Mouse (Mus musculus) T-cell, adult 2 months (primary cell): Measurements from ENCODE around the gene Capn5.

ENCODE experiments used
- DNase-seq: peaks from one replicate; pipeline ENCODE4 v3.0.0; 2022; ENCODE audit warnings: low spot score

Capn5 gene

DNA sequence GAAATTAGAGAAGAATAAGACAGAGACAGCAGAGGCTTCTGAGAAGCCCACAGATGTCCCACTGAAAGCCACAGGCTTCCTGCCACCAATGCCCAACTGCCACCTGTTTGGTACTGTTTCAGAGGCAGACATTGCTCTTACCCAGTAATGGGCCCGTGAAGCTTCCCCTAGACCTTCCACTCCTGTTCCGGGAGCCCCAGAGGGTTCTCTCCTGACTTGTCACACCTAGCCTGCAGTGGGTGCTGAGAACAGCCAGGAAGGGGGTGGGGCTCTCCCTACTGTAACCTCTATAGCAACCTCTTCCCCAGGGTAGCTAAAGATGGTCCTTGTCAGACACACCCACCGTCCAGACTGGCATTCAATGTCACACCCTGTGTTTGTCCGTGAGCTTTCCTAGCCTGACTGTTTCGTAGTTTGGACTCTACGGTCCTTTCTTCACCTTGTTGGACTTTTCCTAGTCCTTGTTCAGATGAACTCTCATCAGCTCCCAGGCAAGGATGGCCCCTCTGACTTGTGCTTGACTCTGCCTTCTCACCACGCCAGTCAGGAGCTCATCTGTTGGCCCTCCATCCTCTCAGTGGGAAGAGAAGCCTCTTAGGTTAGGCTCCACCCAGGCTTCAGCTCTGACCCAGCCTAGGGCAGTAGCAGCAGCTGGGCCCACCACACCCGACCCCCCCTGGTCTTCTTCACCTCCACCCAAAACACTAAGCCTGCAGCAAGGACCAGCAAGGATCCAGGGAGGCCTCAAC lies 1.6 kb downstream of the Capn5 start:
- no peak for DNase-seq

DNA sequence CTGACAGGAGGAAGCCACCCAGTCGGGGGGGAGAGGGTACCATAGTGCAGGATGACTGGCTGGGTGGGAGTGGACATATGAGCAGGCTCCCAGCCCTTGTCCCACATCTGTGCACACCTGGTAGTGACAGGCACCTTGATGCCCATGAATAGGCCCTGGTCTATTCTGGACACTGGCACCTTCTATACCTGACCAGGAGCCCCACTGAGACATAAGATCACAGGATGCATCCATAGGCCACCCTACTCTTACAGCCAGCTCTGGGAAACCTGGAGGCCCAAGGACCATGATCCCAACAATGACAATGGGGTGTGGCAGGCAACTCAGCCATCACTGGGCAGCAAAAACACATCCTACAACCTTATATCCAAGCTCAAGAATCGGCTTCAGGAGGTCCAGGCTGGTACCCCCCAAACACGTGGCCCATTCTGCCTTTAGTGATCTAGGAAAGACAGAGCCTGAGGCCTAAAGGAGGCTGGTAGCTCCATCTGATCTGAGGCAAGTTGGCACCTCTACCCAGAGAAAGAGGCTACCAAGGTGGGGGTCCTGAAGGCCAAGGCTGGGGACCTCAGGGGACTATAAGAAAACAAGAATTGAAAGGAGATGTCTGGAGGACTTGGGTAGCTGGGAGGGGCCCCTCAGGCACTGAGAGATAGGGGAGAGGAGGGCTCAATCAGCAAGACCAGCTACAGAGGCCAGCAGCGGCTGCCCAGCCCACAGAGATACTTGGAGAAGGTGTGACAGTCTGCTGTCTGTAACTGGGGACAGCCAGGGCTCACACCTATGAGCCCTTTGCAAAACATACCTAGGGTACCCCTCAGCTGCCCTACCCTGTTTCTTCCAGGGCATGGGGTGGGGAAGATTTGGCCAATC lies 3.0 kb downstream of the Capn5 start:
- no peak for DNase-seq

DNA sequence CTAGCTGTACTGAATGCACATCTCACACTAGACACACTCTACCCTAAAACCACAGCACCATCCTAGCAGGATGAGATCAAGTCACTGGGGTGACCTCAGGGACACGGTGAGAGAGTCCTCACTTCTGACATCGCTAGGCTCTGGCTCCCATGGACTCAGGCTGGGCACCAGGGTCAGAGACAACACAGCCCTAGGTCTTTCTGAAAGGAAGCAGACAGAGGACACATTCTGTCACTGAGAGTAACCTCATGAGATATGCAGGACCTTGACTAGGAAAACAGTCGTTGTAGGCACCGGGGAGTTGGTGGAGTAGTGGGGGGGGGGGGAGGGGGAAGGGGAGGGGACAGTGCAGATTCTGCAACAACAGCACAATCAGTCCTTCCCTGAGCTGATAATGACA lies 4.7 kb downstream of the Capn5 start:
- DNase-seq: no peak

DNA sequence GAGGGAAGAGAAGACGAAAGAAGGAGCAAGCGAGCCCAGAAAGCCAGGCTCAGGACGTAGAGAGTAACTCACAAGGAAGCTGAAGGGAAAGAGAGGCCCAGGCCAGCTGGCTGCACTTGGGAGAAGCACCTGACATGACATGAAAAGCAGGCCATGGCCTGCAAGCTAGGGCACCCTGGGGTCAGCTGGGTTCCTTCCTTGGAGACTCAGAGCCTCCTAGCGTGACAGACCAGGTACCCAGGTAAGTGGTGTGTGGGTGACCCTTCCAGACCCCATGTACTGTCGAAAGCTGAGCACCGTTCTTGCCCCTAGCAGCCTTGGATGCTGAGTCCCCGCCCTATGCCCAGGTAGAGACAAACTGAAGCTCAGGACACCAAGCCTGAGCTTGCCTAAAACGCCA lies 5.4 kb downstream of the Capn5 start:
- no peak for DNase-seq

DNA sequence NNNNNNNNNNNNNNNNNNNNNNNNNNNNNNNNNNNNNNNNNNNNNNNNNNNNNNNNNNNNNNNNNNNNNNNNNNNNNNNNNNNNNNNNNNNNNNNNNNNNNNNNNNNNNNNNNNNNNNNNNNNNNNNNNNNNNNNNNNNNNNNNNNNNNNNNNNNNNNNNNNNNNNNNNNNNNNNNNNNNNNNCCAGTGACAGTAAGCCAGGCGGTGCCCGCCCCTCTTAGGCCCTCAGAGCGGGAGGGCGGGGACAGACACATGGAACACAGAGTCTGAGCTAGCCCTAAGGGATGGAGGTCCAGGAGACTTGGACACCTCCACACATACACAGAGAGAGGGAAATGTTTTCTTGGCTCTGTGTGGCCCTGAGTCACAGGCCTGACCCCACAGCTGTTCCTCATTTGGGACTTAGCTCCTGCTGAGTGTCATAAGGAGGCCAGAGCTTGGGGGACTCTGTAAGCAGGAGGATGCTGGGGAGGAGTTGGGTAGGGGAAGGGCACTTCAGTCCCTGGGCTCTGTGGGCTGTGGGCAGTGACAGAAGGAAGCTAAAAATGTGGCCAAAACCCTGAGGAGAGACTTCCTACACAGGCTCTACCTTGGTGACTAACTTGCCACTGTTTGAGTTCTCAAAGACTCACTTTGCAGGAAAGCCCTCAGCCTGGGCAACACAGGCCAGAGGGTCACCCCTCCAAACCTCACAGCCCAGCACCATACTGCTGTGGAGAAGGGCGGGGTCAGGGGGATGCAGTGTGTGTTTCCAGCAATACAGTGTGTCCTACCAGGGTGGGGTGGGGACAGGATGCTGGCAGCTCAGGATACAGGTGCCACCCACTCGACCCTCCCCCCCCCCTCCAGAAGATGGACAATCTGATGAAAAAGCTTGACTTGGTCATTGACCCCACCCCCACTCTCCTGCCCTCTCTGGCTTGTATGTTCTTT lies 6.7 kb downstream of the Capn5 start:
- DNase-seq: no peak

DNA sequence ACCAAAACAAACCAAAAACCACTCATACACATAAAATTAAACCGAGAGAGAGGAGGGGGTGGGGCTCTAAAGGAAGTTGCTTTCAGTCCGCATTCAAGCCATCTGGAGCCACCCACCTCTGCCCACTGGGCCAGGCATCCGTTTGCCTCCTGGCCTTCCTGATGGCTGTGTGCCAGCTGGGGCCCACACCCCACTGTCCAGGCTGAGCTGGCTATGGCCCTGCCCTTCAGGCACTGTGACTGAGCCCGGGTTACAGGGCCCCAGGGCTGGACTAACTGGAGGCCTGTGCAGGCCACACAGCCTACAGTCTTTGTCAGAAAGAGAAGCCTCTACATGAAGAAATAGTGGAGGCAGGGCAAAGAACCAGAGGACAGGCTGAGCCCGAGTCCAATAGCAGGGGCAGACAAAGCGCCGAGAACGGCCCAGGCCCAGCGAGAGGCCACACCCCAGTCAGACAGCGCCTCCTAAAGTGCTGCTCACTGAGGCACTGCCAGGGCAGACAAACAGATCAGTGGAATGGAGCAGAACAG lies 13.0 kb downstream of the Capn5 start:
- DNase-seq: peak; percentile 10

DNA sequence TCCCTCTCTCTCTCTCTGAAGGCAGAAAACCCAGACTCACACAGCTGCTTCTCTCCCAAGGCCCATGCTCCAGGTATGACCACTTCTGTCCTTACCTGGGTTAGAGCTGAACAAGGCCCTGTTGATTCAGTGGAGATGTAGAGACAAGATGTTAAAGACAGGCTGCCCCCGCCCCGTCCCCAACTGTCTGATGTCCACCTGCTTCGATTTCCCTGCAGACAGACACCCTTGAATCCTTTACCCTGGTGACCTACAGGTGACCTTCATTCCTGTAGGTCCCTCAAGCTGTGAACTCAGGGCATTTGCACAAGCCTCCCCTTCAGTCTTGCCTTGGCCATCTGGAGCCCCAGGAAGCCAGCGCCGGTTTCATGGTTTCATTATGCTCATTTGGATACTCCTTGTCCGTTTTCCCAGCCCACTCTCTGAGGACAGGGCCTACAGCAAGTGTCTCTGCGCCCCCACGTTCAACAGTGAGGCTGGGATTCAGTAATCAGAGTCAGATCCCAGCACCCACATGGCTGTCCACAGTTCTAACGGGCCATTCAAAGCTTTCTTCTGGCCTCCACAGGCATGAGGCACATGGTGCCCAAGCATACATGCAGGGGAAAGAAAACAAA lies 13.6 kb downstream of the Capn5 start:
- no peak for DNase-seq

DNA sequence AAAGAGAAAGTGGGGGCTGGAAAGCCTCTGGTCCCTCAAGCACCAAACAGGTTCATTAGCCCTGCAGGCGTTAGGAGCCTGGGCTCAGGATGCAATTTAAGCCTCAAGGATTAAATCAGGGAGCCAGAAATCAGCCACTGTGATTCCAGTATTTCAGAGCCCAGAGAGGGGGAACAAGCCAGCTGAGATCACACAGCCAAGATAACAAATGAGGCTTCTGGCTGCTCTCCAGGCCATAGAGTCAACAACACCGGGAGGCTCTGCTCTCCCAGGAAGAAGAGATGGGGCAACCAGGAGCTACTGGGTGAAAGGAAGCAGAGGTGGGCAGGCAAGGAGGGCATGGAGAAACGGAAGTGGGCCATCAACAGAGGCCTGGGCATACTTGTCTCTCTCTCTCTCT lies 14.4 kb downstream of the Capn5 start:
- no peak for DNase-seq

DNA sequence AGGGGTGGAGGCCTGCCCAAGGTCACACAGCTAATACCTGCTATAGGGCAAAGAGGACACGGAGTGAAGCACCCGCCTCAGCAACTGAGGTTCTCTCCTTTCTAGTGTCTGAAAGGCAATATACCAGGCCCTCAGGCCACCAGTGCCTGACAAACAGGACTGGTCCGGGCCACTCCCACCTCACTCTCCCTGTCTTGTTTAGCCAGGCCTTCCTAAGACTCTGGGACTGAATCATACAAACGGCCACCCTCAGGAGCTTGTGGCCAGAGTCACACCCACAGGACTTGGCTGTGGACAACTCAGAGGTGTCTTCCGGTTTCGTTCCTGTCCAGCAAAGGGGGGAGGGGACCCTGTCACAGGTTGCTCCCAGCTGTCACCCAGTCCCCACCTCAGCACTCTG lies 15.8 kb downstream of the Capn5 start:
- no peak for DNase-seq

DNA sequence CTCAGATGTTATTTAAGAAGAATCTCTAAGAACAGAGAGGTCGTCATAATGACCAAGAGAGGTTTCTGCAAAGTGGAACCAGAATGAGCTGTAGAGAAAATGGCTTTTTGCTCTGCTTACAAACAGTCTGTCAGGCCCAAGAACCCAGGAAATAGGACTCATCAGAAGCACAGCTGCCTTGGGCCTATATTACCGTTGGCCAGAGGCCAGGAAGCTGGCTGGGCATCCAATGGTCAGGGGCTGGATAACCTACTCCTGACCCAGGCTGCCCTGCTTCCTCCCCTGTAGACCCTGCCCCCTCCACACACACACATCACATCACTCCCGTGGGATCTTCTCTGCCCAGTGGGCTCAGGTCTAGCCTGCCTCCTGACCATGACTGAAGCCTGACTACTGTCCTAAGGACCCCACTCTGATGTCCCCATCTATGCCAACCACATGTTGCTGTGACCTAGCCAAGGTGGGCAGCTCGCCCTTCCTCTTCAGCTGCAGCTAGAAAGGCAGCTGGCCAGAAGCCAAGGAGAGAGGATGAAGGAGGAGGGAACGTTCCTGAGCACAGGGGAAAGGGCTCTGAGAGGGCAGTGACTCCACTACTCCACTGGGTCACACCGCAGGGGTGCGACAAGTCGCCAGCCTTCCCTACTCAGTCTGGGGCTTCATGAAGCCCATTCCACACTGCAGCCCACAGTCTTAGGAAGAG lies 17.9 kb downstream of the Capn5 start:
- no peak for DNase-seq

DNA sequence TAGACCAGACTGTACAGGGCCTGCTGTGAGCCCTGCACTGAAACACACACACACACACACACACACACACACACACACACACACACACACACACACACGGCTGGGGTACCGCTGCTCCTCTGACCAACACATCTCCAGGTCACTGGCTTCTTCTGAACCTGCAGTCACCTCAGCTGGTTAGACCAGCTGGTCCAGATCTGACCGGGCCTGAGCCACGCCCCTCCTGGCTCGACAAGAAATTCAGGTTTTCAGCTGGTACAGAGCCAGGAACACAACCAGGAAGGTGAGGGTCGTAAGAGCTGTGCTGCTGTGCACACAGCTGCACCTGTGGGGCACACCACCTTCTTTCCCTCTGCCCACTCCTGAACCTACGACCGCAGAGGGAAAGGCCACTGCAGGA lies 19.6 kb downstream of the Capn5 start:
- DNase-seq: no peak

DNA sequence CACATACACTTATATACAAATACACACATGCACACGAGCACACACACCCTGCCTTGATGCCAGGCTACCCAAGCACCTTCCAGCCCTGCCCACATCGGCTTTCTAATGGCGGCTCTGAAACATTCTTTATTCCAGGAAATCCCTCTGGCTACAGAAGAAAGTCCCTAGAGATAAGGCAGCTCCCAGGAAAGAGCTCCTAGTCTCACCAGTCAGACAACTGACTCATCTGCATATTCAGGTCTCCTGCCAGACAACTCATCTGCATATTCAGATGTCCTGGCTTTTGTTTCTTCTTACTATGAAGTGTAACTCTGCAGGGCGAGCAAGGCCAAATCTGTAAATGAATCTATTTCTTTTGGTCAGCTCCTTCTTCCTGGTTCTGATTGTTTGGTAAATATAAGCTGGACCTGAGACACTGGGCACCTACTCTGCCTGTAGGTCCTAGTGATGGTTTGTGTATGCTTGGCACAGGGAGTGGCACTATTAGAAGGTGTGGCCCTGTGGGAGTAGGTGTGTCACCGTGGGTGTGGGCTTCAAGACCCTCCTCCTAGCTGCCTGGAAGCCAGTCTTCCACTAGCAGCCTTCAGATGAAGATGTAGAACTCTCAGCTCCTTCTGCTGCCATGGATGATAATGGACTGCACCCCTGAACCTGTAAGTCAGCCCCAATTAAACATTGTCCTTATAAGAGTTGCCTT lies 20.3 kb downstream of the Capn5 start:
- DNase-seq: no peak

DNA sequence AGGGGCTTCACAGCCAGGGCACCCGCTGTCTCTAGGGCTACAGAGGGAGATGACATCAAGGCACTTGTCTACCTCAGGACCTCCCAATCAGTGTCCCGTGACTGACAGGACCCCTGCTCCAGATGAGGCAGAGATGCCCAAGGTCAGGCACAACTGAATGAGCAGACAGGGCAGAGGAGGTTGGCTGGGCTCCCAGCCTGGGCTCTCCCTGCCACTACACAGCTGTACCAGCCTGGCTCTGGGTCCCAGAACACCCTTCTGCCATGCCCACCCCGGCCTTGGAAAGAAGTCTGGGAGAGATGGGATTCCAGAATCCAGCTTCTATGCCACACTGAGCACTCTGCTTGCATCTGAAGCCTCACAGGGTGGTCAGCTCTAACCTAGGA lies 21.8 kb downstream of the Capn5 start:
- DNase-seq: no peak

DNA sequence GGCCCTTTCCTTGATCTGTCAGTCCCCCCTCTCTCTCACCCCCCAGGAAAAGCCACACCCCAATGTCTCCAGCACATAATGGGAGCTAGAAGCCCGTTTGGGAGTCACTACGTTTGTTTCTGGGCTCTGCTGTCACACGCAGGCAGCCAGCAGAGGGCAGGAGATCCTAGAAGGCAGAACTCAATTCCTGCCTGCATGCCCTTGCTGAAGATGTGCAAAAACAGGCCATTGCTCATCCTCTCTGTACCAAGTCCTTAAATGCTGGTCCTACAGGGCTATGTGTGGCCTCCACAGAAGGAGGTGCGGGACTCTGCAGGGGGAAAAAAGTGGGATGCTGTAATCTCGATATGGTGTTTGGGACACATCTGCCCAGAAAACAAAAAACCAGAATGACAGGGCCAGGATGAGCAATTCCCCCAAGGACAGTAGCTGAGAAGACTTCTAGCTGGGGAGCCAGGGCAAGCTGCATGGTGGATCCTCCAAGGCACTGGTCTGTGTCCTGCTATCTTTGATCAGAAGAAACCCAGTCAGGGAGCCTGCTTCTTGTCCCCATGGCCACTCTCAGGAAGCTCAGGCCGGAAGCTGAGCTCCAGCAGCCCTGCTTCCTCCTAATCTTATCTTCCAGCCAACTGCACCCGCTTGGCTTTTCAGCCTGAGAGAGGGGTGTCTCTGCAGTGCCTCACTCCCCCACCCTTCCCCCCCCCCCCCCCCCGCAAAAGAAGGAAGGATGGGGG lies 22.4 kb downstream of the Capn5 start:
- DNase-seq: peak; percentile 35

DNA sequence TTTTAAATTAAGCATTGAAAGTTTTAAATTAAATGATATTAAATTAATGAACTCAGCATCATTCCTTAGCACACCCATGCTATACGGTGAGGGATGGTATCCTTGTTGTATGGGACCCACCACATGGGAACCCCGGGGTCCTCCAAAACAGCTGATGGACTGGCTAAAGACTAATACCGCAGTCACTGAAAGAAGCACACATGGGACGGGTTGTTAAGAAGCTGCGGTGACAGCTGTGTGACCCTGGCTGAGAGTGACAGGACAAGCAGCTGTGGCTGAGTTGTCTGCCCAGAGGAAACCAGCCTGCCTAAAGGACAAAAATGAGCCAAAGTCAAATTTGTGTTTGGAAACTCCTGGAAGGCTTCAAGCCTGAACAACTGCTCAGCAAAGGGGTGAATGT lies 24.2 kb downstream of the Capn5 start:
- DNase-seq: no peak

DNA sequence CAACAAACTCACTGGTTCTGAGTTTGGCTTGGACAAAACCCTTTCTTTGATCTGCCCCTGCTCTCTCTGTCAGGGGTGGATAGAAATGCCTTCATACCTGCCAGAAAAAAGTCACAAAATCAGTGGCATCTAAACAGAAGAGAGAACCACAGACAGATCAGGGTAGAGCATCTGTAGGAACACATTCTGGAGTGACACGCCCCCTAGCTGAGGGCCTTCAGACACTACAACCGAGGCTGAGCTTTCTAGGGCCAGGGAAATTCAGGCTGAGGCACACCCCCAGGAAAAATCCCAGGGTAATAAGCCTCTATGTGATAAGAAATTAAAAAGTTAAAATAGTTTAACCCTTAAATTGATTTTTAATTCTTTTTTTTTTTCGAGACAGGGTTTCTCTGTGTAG lies 24.7 kb downstream of the Capn5 start:
- no peak for DNase-seq

DNA sequence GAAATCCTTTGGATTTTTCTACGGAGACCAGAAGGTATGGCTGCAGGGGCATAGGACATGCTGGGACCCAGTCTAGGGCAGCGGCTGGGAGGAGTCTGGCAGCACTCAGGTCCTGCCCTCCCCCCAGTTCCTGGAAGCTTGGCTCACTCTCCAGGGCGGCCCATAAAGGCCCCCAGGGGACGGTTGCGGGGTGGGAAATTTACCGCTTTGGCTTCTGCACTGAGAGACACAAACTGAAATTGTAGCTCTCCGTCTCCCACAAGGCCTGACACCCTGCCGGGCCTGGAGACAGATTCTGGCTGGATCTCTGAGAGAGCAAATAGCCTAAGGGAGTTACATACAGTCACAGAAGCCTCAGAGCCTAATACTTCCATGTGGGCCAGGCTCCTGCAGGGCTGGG lies 25.7 kb downstream of the Capn5 start:
- DNase-seq: no peak

DNA sequence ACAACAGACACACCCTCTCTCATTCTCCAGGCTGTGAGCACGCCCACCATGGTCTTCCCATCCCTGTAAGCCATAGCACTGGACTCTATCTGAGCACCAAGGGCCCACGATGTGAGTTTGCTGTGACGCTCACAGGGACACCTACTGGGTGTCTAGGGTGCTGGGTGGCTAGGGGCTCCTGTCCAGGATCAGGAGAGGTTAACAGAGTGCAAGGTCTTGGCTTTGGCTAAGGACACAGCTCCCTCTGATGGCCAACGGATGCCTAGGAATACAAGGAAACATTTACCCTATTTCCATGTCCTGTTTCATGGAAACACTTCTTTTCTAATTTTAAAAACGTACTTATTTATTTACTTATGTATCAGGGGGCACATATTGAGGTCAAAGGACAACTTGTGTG lies 27.5 kb downstream of the Capn5 start:
- no peak for DNase-seq

DNA sequence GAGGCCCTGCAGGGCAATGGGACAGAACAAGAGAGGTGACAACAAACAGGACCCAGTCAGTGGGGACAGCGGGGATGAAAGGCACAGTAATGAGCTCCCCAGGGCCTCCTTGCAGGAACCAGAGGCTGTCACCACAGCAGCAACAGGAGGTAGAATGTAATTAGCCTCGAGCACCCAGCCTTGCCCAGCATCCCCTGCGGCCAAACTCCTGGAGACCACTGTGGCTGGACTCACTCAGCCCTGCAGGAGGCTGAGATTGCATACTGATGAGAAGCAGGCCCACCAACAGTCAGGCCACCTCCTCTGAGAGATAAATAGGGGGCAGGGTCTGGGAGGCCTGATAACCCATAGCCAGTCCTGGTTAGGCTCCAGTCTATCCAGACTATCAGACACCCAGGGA lies 28.3 kb downstream of the Capn5 start:
- no peak for DNase-seq
